Mouse (Mus musculus) heart, embryonic 11.5 days (tissue): Measurements from ENCODE around the gene Sdr39u1. TPM values are rescaled to one million over a fixed set of nuclear protein-coding genes. Genes with fewer than 3 reads are reported as not detected.

Experiments used
- ATAC-seq: fragments of 200-750 bp; cut with Nextera tagmentation; replicated peaks from 2 replicates; pipeline ENCODE4 v1.8.0; 2017; ENCODE audit warnings: moderate library complexity; ENCODE audit not compliant: insufficient number of reproducible peaks, low FRiP score, low TSS enrichment
- H3K27ac ChIP-seq: fragments of 300-500 bp; sonication (generic); 2 replicates; pipeline ENCODE4 v1.5.1; 2014; ENCODE audit warnings: mild to moderate bottlenecking, low read depth, low read length
- H3K27me3 ChIP-seq: fragments of 300-500 bp; sonication (generic); 2 replicates; pipeline ENCODE4 v1.6.1; 2014; ENCODE audit warnings: mild to moderate bottlenecking, low read length, mixed read lengths; ENCODE audit not compliant: control insufficient read depth, insufficient read depth
- H3K36me3 ChIP-seq: fragments of 300-500 bp; sonication (generic); 2 replicates; pipeline ENCODE4 v1.6.1; 2014; ENCODE audit warnings: mild to moderate bottlenecking, low read length, moderate library complexity, mixed read lengths; ENCODE audit not compliant: control insufficient read depth, insufficient read depth
- H3K4me1 ChIP-seq: fragments of 300-500 bp; sonication (generic); 2 replicates; pipeline ENCODE4 v1.6.1; 2014; ENCODE audit warnings: low read length; ENCODE audit not compliant: control insufficient read depth, insufficient read depth
- H3K4me2 ChIP-seq: fragments of 300-500 bp; sonication (generic); 2 replicates; pipeline ENCODE4 v1.6.1; 2014; ENCODE audit warnings: mild to moderate bottlenecking, moderate library complexity
- H3K4me3 ChIP-seq: fragments of 300-500 bp; sonication (generic); 2 replicates; pipeline ENCODE4 v1.5.1; 2014; ENCODE audit warnings: low read depth, low read length
- H3K9ac ChIP-seq: fragments of 300-500 bp; sonication (generic); 2 replicates; pipeline ENCODE4 v1.6.1; 2014; ENCODE audit warnings: mild to moderate bottlenecking, low read depth, low read length, moderate library complexity
- H3K9me3 ChIP-seq: fragments of 300-500 bp; sonication (generic); replicated peaks from 2 replicates; pipeline ENCODE4 v1.6.1; 2016; ENCODE audit warnings: low read length; ENCODE audit not compliant: control insufficient read depth
- WGBS: fragments of 180-500 bp; shearing (Covaris S2); extraction: QIAGEN DNeasy Blood & Tissue Kit; methylation state at CpG from one replicate; pipeline ENCODE4 v1.1.7; 2014; ENCODE audit not compliant: insufficient replicate concordance; 5-methylcytosine and 5-hydroxymethylcytosine counted together
- polyA plus RNA-seq: library from polyadenylated mRNA; unstranded; fragments of >200 nt; fragmentation: Nextera tagmentation; extraction: Ambion mirVana; gene quantifications from 2 replicates; pipeline ENCODE4 v1.2.1, GENCODE M21; 2014

The Sdr39u1 gene
- polyA plus RNA-seq, 1 experiment from 2014 or later, result 36.9 TPM

- peak within 1 kb of the TSS; percentile 80 for H3K4me2 ChIP-seq
- no peaks in the 10 kb centered on the region for H3K27me3 ChIP-seq
- 1% methylated on average over 32 of the region's 33 CpGs for WGBS
- no peaks in the 10 kb centered on the region for H3K9me3 ChIP-seq
- peak within 1 kb of the TSS; percentile 93 for H3K9ac ChIP-seq
- no peaks in the 10 kb centered on the region for H3K36me3 ChIP-seq
- peak within 1 kb of the TSS; percentile 97 for H3K27ac ChIP-seq
- ATAC-seq, result peak; percentile 86
- peak within 1 kb of the TSS; percentile 73 for H3K4me3 ChIP-seq
- peaks cover 40% of the 10 kb centered on the region for H3K4me1 ChIP-seq
Observed at GRCm38 (mm10) chr14:55853621-55854285, 46.3 kb downstream of the Sdr39u1 start, which contains the start of gene Nynrin. TSS of gene Nynrin (plus strand) at chr14:55854010.

GRCm38 (mm10) chr14:55852646-55853551 lies 47.2 kb downstream of the Sdr39u1 start:
- H3K9ac ChIP-seq, result peak overlapping the region; percentile 93
- H3K9me3 ChIP-seq, result no peaks in the 10 kb centered on the region
- no peaks in the 10 kb centered on the region for H3K36me3 ChIP-seq
- H3K4me3 ChIP-seq, result peak overlapping the region; percentile 73
- ATAC-seq, result peak; percentile 60; the same call in 1 of the 2 replicates
- H3K4me2 ChIP-seq, result peak overlapping the region; percentile 80
- 6% methylated on average over 11 of the region's 11 CpGs for WGBS
- peaks cover 35% of the 10 kb centered on the region for H3K4me1 ChIP-seq
- peak overlapping the region; percentile 97 for H3K27ac ChIP-seq
- H3K27me3 ChIP-seq, result no peaks in the 10 kb centered on the region

GRCm38 (mm10) chr14:55850885-55851284 lies 49.2 kb downstream of the Sdr39u1 start:
- no peaks in the 10 kb centered on the region for H3K36me3 ChIP-seq
- ATAC-seq, result no peak
- H3K9ac ChIP-seq, result no peak overlapping the region
- H3K4me3 ChIP-seq, result no peak overlapping the region
- no peaks in the 10 kb centered on the region for H3K9me3 ChIP-seq
- 43% methylated on average over 6 of the region's 6 CpGs for WGBS
- no peaks in the 10 kb centered on the region for H3K27me3 ChIP-seq
- peaks cover 17% of the 10 kb centered on the region for H3K4me1 ChIP-seq
- H3K27ac ChIP-seq, result no peak overlapping the region
- no peak overlapping the region for H3K4me2 ChIP-seq

Other genes starting within 250 kb of the Sdr39u1 start
- gene Mdp1, start 239.8 kb downstream of the Sdr39u1 start, polyA plus RNA-seq, result 72.0 and 74.2 TPM in 2 replicates
- 41.3 and 43.3 TPM in 2 replicates for gene Gmpr2, start 228.4 kb downstream of the Sdr39u1 start, polyA plus RNA-seq
- gene Nedd8, start 228.2 kb downstream of the Sdr39u1 start, polyA plus RNA-seq, result 512 and 535 TPM in 2 replicates
- 39.6 and 42.3 TPM in 2 replicates for gene Tinf2, start 218.5 kb downstream of the Sdr39u1 start, polyA plus RNA-seq
- 0.13 and 0.30 TPM in 2 replicates for gene Tgm1, start 186.4 kb downstream of the Sdr39u1 start, polyA plus RNA-seq
- 19.1 and 19.7 TPM in 2 replicates for gene Rabggta, start 178.0 kb downstream of the Sdr39u1 start, polyA plus RNA-seq
- 56.4 and 60.3 TPM in 2 replicates for gene Dhrs1, start 154.6 kb downstream of the Sdr39u1 start, polyA plus RNA-seq
- 25.1 and 26.3 TPM in 2 replicates for gene Nop9, start 154.6 kb downstream of the Sdr39u1 start, polyA plus RNA-seq
- gene Cideb, start 141.8 kb downstream of the Sdr39u1 start, polyA plus RNA-seq, result 1.4 and 1.7 TPM in 2 replicates
- gene Ltb4r2, start 138.9 kb downstream of the Sdr39u1 start, polyA plus RNA-seq, result 0.16 and 1.0 TPM in 2 replicates
- gene Ltb4r1, start 134.3 kb downstream of the Sdr39u1 start, polyA plus RNA-seq, result 0.11 and 0.21 TPM in 2 replicates
- gene Adcy4, start 116.2 kb downstream of the Sdr39u1 start, polyA plus RNA-seq, result 13.2 and 19.7 TPM in 2 replicates
- gene Ripk3, start 111.4 kb downstream of the Sdr39u1 start, polyA plus RNA-seq, result 19.6 and 19.8 TPM in 2 replicates
- gene Nfatc4, start 77.1 kb downstream of the Sdr39u1 start, polyA plus RNA-seq, result 15.5 and 16.9 TPM in 2 replicates
- gene Nynrin, start 46.3 kb downstream of the Sdr39u1 start, polyA plus RNA-seq, result 12.5 and 20.3 TPM in 2 replicates
- 0.30 and 0.42 TPM in 2 replicates for gene Cbln3, start 15.9 kb downstream of the Sdr39u1 start, polyA plus RNA-seq
- gene Khnyn, start 15.3 kb downstream of the Sdr39u1 start, polyA plus RNA-seq, result 6.0 and 8.9 TPM in 2 replicates
- gene Cma1, start 44.4 kb upstream of the Sdr39u1 start, polyA plus RNA-seq, result not detected in 2 replicates
- gene Cma2, start 50.7 kb upstream of the Sdr39u1 start, polyA plus RNA-seq, result not detected in 2 replicates
- gene Mcpt1, start 117.7 kb upstream of the Sdr39u1 start, polyA plus RNA-seq, result not detected in 2 replicates
- not detected in 2 replicates for gene Mcpt9, start 130.2 kb upstream of the Sdr39u1 start, polyA plus RNA-seq
- gene Mcpt2, start 141.7 kb upstream of the Sdr39u1 start, polyA plus RNA-seq, result not detected in 2 replicates
- gene Mcpt4, start 162.0 kb upstream of the Sdr39u1 start, polyA plus RNA-seq, result not detected in 2 replicates
- gene Mcpt8, start 185.0 kb upstream of the Sdr39u1 start, polyA plus RNA-seq, result not detected in 2 replicates
- gene Ctsg, start 202.3 kb upstream of the Sdr39u1 start, polyA plus RNA-seq, result 0.21 TPM in 1 of 2 replicates, not detected in the other
- not detected in 2 replicates for gene Gzme, start 220.3 kb upstream of the Sdr39u1 start, polyA plus RNA-seq
- gene Gzmd, start 232.3 kb upstream of the Sdr39u1 start, polyA plus RNA-seq, result not detected in 2 replicates